Mouse (Mus musculus) heart, postnatal 0 days (tissue): ENCODE results near the gene Mucl3.

Experiments
- CTCF ChIP-seq: IDR thresholded peaks from 2 replicates; pipeline ENCODE4 v1.5.1; 2016; ENCODE audit warnings: antibody characterized with exemption, control low read depth, low read depth
- EP300 ChIP-seq: IDR thresholded peaks from 2 replicates; pipeline ENCODE4 v1.6.1; 2016; ENCODE audit warnings: antibody characterized with exemption, low read depth

GRCm38 (mm10) chr17:35671846-35672245 lies 28.4 kb upstream of the Mucl3 start:
- TF ChIP-seq CTCF (no peak), EP300 (no peak)
